Mouse (Mus musculus) heart, postnatal 14 days (tissue): Measurements from ENCODE around the gene Lpp. TPM values are rescaled to one million over a fixed set of nuclear protein-coding genes. Genes with fewer than 3 reads are reported as not detected.

Experiments
- DNase-seq, 2 experiments: peaks; one replicate each; pipeline ENCODE4 v3.0.0; 2021 to 2022
- intact Hi-C: fragments of 180-260 bp; cut with DNase I; formaldehyde crosslinking; loops from one replicate; pipeline ENCODE4 v1.15.1; 2025
- total RNA-seq, 2 experiments: library from RNA; stranded (reverse); gene quantifications; 2 replicates each; pipeline ENCODE4 v1.2.3; 2021

The Lpp gene
- total RNA-seq, 2 experiments from 2014 or later, result 46.8 to 47.5 TPM

GRCm38 (mm10) chr16:24886346-24886745, 493.0 kb downstream of the Lpp start:
- DNase-seq, result peak in 1 of 2 experiments; percentile 32
- intact Hi-C loops, result no loop called here

- intact Hi-C loops, result no loop called here
- no peak for DNase-seq
Observed at GRCm38 (mm10) chr16:24886943-24887342, 493.6 kb downstream of the Lpp start.

- intact Hi-C loops, result no loop called here
- peak; percentile 57 to 66 for DNase-seq
Observed at GRCm38 (mm10) chr16:24891453-24891852, 498.1 kb downstream of the Lpp start.

GRCm38 (mm10) chr16:24895160-24895559, 501.9 kb downstream of the Lpp start:
- intact Hi-C loops, result no loop called here
- DNase-seq, result no peak

GRCm38 (mm10) chr16:24897641-24898040, 504.3 kb downstream of the Lpp start:
- no peak for DNase-seq
- intact Hi-C loops, result no loop called here

- intact Hi-C loops, result no loop called here
- no peak for DNase-seq
Observed at GRCm38 (mm10) chr16:24900241-24900796, 507.0 kb downstream of the Lpp start.

- no peak for DNase-seq
- intact Hi-C loops, result no loop called here
Observed at GRCm38 (mm10) chr16:24901139-24901859, 508.0 kb downstream of the Lpp start.

- DNase-seq, result no peak
- intact Hi-C loops, result no loop called here
Observed at GRCm38 (mm10) chr16:24902111-24902510, 508.8 kb downstream of the Lpp start.

GRCm38 (mm10) chr16:24908926-24909325, 515.6 kb downstream of the Lpp start:
- peak; percentile 26 to 46 for DNase-seq
- intact Hi-C loops, result no loop called here

- intact Hi-C loops, result loop anchor here (5.0 kb wide), 1 partner anchor 147 kb away; no protein-coding TSS in a partner anchor
- DNase-seq, result no peak
Observed at GRCm38 (mm10) chr16:24910321-24910720, 517.0 kb downstream of the Lpp start.

- DNase-seq, result peak in 1 of 2 experiments; percentile 38
- intact Hi-C loops, result loop anchor here (5.0 kb wide), 1 partner anchor 146 kb away; no protein-coding TSS in a partner anchor
Observed at GRCm38 (mm10) chr16:24910834-24911233, 517.5 kb downstream of the Lpp start.

GRCm38 (mm10) chr16:24912381-24912780, 519.1 kb downstream of the Lpp start:
- intact Hi-C loops, result loop anchor here (5.0 kb wide), 1 partner anchor 145 kb away; no protein-coding TSS in a partner anchor
- DNase-seq, result no peak

- intact Hi-C loops, result loop anchor here (5.0 kb wide), 1 partner anchor 144 kb away; no protein-coding TSS in a partner anchor
- DNase-seq, result no peak
Observed at GRCm38 (mm10) chr16:24913021-24913420, 519.7 kb downstream of the Lpp start.

GRCm38 (mm10) chr16:24913641-24914392, 520.5 kb downstream of the Lpp start:
- DNase-seq, result no peak
- intact Hi-C loops, result loop anchor here (5.0 kb wide), 1 partner anchor 143 kb away; no protein-coding TSS in a partner anchor

- intact Hi-C loops, result loop anchor here (5.0 kb wide), 1 partner anchor 143 kb away; no protein-coding TSS in a partner anchor
- DNase-seq, result peak; percentile 67 to 81
Observed at GRCm38 (mm10) chr16:24914393-24914751, 521.1 kb downstream of the Lpp start.

GRCm38 (mm10) chr16:24915470-24915869, 522.2 kb downstream of the Lpp start:
- no peak for DNase-seq
- intact Hi-C loops, result no loop called here

- DNase-seq, result no peak
- intact Hi-C loops, result no loop called here
Observed at GRCm38 (mm10) chr16:24919349-24920012, 526.2 kb downstream of the Lpp start.

- no peak for DNase-seq
- intact Hi-C loops, result no loop called here
Observed at GRCm38 (mm10) chr16:24930070-24930469, 536.8 kb downstream of the Lpp start.

- no peak for DNase-seq
- intact Hi-C loops, result no loop called here
Observed at GRCm38 (mm10) chr16:24930621-24931020, 537.3 kb downstream of the Lpp start.

- intact Hi-C loops, result no loop called here
- DNase-seq, result no peak
Observed at GRCm38 (mm10) chr16:24932816-24933215, 539.5 kb downstream of the Lpp start.

- intact Hi-C loops, result no loop called here
- DNase-seq, result no peak
Observed at GRCm38 (mm10) chr16:24933691-24934090, 540.4 kb downstream of the Lpp start.
